Mouse (Mus musculus) cerebellum, adult 2 months (tissue): ENCODE data around the gene Otop3. TPM values are rescaled to one million over a fixed set of nuclear protein-coding genes. Genes with fewer than 3 reads are reported as not detected.

Experiments used
- DNase-seq, 2 experiments: peaks; one replicate each; pipeline ENCODE4 v3.0.0; 2021
- H3K27ac ChIP-seq: fragments of 200-500 bp; 2 replicates; pipeline ENCODE4 v1.5.1; 2012; ENCODE audit warnings: low read length, control low read depth, inconsistent platforms; ENCODE audit not compliant: insufficient read depth
- H3K27me3 ChIP-seq: fragments of 200-500 bp; 2 replicates; pipeline ENCODE4 v1.6.1; 2012; ENCODE audit warnings: inconsistent platforms, mild to moderate bottlenecking, low read length, moderate library complexity; ENCODE audit not compliant: control insufficient read depth, insufficient read depth
- H3K4me1 ChIP-seq: fragments of 200-500 bp; 2 replicates; pipeline ENCODE4 v1.6.1; 2011; ENCODE audit warnings: low read length; ENCODE audit not compliant: control insufficient read depth, insufficient read depth
- H3K4me3 ChIP-seq: fragments of 200-500 bp; replicated peaks from 2 replicates; pipeline ENCODE3; 2011; ENCODE audit warnings: mild to moderate bottlenecking, low read depth, low read length, control low read depth; ENCODE audit not compliant: insufficient read depth
- CTCF ChIP-seq: fragments of 200-500 bp; IDR thresholded peaks from 2 replicates; pipeline ENCODE4 v1.5.1; 2011; ENCODE audit warnings: low read depth, mild to moderate bottlenecking, control low read depth, low read length, moderate library complexity, borderline replicate concordance; ENCODE audit not compliant: insufficient read depth
- POLR2A ChIP-seq: fragments of 200-500 bp; IDR thresholded peaks from 2 replicates; pipeline ENCODE4 v1.6.1; 2011; ENCODE audit warnings: low read length, control low read depth, borderline replicate concordance; ENCODE audit not compliant: insufficient read depth
- WGBS: fragments of 180-500 bp; shearing (Covaris S2); methylation state at CpG from one replicate; pipeline ENCODE4 v1.1.7; 2018; 5-methylcytosine and 5-hydroxymethylcytosine counted together
- polyA plus RNA-seq: library from polyadenylated mRNA; depleted of rRNA; stranded (reverse); fragments of >200 nt; gene quantifications from 2 replicates; pipeline ENCODE4 v1.2.3, GENCODE M21; 2012

Gene Otop3
- polyA plus RNA-seq, 1 experiment: 0.11 TPM

DNA sequence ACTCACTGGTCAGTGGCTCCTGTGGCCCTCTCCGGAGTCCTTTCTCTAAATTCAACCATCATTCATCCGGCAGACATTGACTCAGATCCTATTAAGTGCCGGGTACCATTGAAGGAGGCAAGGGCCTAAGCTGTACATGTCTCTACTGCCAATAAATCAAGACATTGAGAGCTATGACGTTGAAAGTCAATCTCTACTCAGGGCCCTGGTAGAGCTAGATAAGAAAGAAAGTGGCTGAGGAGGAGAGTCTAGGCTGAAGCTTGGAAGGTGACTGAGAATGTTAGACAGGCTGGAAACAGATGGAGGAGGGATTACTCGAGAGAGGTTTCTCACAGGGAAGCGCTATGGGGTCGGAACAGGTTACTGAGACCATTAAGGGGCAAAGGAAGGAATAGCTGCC is 35.8 kb downstream of the Otop3 start:
- no peak for DNase-seq
- no peak overlapping the region for H3K27ac ChIP-seq
- TF ChIP-seq CTCF: no peak
- no peak for TF ChIP-seq POLR2A
- H3K27me3 ChIP-seq: no peaks in the 10 kb centered on the region
- H3K4me3 ChIP-seq: no peak overlapping the region
- 71% methylated on average over 7 of the region's 7 CpGs for WGBS
- H3K4me1 ChIP-seq: peaks cover 13% of the 10 kb centered on the region

DNA sequence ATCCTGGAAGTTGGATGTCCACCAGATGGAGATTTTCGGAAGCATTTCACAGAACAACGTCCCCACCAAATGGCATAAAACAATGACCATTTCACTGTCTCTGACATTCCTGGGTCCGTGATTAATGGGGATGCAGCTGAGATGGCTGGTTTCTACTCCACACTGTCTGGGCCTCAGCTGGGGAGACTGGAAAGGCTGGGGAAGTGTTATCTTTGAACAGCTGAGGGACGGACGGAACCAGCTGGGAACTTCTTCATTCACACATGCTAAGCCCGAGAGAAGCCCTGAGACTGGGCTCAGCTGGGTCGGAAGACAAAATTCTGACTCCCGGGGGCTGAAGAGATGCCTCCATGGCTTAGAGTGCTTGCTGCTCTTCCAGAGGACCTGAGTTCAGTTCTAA is 36.8 kb downstream of the Otop3 start:
- DNase-seq: no peak
- 79% methylated on average over 8 of the region's 8 CpGs for WGBS
- no peak for TF ChIP-seq CTCF
- TF ChIP-seq POLR2A: no peak

DNA sequence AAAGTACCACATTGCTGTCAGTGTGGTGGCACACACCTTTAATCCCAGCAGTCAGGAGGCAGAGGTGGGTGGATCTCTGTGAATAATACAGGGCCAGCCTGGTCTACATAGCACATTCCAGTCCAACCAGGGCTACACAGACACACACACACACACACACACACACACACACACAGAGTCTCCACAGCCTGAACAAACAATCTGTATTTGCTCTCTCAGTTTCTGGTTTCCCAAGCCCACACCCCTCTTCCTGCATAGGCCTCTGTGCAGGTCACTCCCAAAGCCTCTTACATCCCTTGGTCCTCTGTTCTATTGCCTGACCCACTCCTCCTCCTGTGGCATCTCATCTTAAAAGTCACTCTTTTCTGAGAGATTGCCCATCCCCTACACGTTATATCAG is 37.5 kb downstream of the Otop3 start:
- no peaks in the 10 kb centered on the region for H3K27me3 ChIP-seq
- WGBS: 88% methylated on average over 1 of the region's 1 CpGs
- no peak for DNase-seq
- H3K4me1 ChIP-seq: peaks cover 6% of the 10 kb centered on the region; the same call in 1 of the 2 replicates
- no peak for TF ChIP-seq CTCF
- no peak for TF ChIP-seq POLR2A
- no peak overlapping the region for H3K4me3 ChIP-seq
- H3K27ac ChIP-seq: no peak overlapping the region

More for the DNA sequence above, 36.8 kb downstream of the Otop3 start:
- H3K4me3 ChIP-seq: no peak overlapping the region
- H3K4me1 ChIP-seq: peaks cover 6% of the 10 kb centered on the region; the same call in 1 of the 2 replicates
- no peak overlapping the region for H3K27ac ChIP-seq
- no peaks in the 10 kb centered on the region for H3K27me3 ChIP-seq

DNA sequence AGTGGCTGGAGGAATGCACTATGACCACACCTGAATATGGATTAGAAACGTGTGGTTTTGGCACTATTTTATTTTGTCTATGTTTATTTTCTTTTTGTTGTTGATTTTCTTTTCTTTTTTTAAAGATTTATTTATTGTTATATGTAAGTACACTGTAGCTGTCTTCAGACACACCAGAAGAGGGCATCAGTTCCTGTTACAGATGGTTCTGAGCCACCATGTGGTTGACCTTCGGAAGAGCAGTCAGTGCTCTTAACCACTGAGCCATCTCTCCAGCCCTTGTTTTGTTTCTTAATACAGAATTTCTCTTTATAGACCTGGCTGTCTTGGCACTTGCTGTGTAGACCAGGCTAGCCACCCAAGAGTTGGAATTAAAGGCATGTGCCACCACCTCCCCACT is 38.2 kb downstream of the Otop3 start:
- no peak for DNase-seq
- WGBS: 57% methylated on average over 2 of the region's 2 CpGs
- no peak overlapping the region for H3K27ac ChIP-seq
- peaks cover 6% of the 10 kb centered on the region; the same call in 1 of the 2 replicates for H3K4me1 ChIP-seq
- H3K4me3 ChIP-seq: no peak overlapping the region
- no peak for TF ChIP-seq CTCF
- TF ChIP-seq POLR2A: no peak
- H3K27me3 ChIP-seq: no peaks in the 10 kb centered on the region

DNA sequence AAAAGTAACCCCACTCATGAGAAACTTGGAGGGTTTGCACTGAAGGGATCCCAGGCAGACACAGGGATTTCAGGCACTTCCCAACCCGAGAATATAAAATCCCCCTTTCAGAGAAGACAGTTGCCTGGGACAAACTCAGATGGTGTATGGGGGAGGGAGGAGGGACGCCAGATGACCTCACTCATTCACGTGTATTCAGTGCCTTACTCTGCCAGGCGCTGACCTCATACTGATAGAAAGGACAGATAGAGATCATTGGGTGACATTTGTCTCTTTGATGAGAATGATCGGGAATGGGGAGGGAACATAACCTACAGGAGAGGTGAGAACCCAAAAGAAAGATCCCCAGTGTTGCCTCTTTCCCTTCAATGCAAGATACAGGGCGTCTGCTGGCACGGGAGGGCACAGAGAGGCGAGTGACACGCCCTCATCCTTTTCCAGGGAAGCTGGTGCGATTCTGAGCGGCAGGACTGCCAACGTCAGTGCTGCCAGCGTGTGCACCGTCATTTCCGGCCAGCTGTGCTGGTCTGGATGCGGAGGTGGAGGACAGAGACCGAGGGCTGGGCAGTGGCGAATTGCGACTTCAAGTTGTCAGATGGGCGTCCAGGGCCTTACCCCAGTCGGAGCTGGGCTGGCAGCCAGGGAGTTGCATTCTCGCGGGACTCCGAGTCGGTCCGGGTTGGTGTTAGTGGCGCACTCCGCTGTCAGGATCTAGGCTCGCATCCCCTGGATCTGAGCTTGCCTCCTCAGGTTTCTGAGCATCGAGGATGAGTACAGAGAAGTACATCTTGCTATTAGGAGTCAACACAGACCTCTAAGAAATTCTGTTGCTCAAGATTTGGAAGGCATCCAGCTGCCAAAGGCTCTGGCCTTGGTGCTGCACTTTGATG is 39.5 kb downstream of the Otop3 start:
- H3K4me3 ChIP-seq: peak overlapping the region; percentile 50

DNA sequence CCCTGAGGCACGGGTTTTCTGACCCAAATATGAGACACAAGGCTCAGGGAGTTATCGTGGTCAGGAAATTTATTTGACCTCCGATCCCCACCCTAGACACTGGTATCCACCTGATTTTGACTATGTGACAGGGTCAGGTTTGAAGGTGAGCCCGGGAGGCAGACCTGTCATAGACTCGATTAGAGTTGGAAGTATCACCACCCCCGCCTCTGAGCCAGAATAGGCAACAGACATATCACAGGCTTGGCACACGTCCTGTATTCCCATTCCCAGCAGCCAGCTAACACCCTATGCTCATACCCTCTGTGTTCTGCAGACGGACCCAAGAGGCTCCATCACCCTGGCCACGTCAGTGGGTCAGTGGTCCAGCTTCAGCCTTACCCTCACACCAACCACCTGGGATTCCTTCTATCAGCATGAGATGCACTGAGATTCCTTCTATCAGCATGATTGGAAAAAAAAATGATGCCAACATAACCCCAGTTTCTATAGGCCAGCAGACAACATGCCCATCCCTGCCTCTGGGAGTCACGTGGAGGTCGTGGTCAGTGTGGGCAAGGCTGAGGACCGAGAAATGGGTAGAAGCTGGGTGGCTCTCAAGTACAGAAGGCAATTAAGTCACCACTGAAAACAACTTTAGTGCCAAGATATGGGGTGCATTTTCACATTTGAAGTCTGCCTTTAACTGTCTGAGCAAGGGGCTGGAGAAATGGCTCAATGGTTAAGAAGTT is 40.3 kb downstream of the Otop3 start:
- no peak for DNase-seq
- H3K27ac ChIP-seq: peak overlapping the region; percentile 35; the same call in 1 of the 2 replicates
- no peaks in the 10 kb centered on the region for H3K27me3 ChIP-seq
- peaks cover 6% of the 10 kb centered on the region; the same call in 1 of the 2 replicates for H3K4me1 ChIP-seq
- WGBS: 53% methylated on average over 12 of the region's 12 CpGs
- H3K4me3 ChIP-seq: peak overlapping the region; percentile 50
- TF ChIP-seq CTCF (no peak), POLR2A (no peak)

More for the DNA sequence above, 39.5 kb downstream of the Otop3 start:
- Histone ChIP-seq H3K27ac (peak overlapping the region; percentile 35), H3K4me1 (peaks cover 6% of the 10 kb centered on the region; the same call in 1 of the 2 replicates), H3K27me3 (no peaks in the 10 kb centered on the region)
- TF ChIP-seq POLR2A (peak; percentile 60; the same call in 1 of the 2 replicates), CTCF (no peak)
- peak; percentile 78 to 83 for DNase-seq
- WGBS: 2% methylated on average over 30 of the region's 30 CpGs

DNA sequence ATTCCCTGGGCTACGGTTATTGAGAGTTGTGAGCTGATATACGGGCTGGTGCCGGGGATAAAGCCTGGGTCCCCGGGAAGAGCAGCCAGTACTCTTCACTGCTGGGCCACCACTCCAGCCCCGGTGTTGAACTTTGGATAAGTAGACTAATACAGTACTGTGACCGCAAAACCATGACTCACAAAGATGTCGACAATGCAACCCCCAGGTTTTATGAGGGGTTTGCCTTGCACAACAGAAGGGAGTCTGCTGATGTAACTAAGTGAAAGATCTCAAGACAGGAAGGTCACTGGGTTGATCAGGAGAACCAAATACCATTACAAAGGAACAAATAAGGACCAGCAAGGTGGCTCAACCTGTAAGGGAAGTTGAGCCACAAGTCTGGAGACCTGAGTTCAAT is 42.2 kb downstream of the Otop3 start:
- Histone ChIP-seq H3K27me3 (no peaks in the 10 kb centered on the region), H3K4me1 (peaks cover 6% of the 10 kb centered on the region; the same call in 1 of the 2 replicates), H3K4me3 (no peak overlapping the region), H3K27ac (no peak overlapping the region)
- DNase-seq: no peak
- WGBS: 71% methylated on average over 7 of the region's 7 CpGs
- TF ChIP-seq CTCF: no peak
- no peak for TF ChIP-seq POLR2A
